Mouse (Mus musculus) gastrocnemius, adult 2 months (tissue): ENCODE results near the gene Olfr1174-ps. TPM values are rescaled to one million over a fixed set of nuclear protein-coding genes. Genes with fewer than 3 reads are reported as not detected.
A peak's percentile ranks its signal among the peaks of the same experiment; 100 is the strongest.

ENCODE experiments used
- DNase-seq: peaks from one replicate; pipeline ENCODE4 v3.0.0; 2022
- H3K27ac ChIP-seq: fragments of 200-600 bp; 2 replicates; pipeline ENCODE4 v1.8.1; 2022; ENCODE audit warnings: mild to moderate bottlenecking
- H3K4me3 ChIP-seq: fragments of 200-600 bp; 2 replicates; pipeline ENCODE4 v1.8.1; 2022; ENCODE audit warnings: mild to moderate bottlenecking, moderate library complexity
- CTCF ChIP-seq: fragments of 200-600 bp; IDR thresholded peaks from 2 replicates; pipeline ENCODE4 v1.8.1; 2022; ENCODE audit warnings: antibody characterized with exemption, mild to moderate bottlenecking, moderate library complexity
- intact Hi-C: fragments of 180-260 bp; cut with DNase I; formaldehyde crosslinking; loops from one replicate; pipeline ENCODE4 v1.15.1; 2025
- long read RNA-seq, 2 experiments: library from polyadenylated mRNA; stranded (forward); transcript quantifications; one replicate each; pipeline ENCODE4 v2.0.0; 2021
- total RNA-seq, 2 experiments: library from RNA; stranded (reverse); gene quantifications; 2 replicates each; pipeline ENCODE4 v1.2.3; 2021

Olfr1174-ps gene
- total RNA-seq: not detected
- long read RNA-seq, experiment 1: 0 reads
- long read RNA-seq, experiment 2: 0 reads

DNA sequence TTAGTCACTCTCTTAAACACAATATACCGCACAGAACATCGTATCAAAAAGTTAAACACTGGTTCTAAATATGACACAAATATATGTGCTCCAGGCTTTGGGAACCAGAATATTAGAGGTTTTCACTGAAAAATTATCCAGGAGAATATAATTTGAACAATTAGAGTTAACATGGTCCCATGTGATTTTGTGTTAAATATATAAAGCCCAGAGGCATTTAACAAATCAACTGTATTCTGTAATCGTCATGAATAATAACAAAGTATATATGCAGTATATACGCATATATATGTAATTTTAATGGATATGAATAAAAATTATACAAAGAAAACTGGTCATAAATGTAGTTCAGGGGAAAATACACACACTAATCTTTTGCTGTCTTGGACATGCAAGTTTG, at the start of gene Olfr1174-ps:
Gene Olfr1174-ps (minus strand): TSS at position 101 of the 400 bp plus-strand sequence.
- intact Hi-C loops: no loop called here

DNA sequence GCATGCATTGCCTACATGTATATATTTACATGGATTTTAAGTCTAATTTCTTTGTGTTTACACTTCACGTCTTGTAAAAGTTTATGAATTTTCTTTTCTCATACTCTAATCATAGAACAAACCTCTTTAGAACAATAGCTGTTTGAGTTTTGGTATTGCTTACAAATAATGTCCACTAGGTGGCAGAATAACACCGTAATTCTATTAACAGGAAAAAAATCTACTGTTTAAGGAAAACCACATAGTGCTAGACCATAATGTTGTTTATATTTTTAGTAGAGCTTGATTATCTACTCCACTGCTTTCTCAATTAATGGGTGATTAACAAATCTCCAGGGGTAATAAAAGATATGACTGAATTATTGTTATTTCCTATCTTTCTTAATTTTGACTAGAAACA, 41.4 kb upstream of the Olfr1174-ps start:
- intact Hi-C loops: no loop called here
- TF ChIP-seq CTCF: peak; percentile 61
- Histone ChIP-seq H3K4me3 (no peak overlapping the region), H3K27ac (no peak overlapping the region)
- DNase-seq: no peak

More for the DNA sequence above, at the start of gene Olfr1174-ps:
- no peak within 1 kb of the TSS for H3K27ac ChIP-seq
- no peak for DNase-seq
- no peak within 1 kb of the TSS for H3K4me3 ChIP-seq
- TF ChIP-seq CTCF: no peak

DNA sequence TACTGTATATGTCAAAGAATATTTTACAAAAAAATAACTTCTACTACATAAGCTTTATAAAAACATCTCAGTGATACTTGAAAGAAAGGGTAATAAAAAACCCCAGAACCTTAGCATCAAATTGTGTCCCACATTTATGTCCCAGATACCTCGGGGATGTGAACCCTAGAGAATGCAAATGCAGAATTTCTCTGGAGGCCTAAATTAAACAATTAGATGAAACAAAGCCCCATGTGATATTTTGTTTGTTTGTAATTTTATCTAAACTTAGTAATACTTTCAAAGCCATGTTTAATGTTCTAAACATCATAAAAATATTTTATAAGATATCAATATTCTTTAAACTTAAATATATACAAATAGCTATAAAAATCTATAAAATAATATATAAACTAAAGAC, 31.5 kb upstream of the Olfr1174-ps start, which contains the start of gene Olfr1177-ps:
Gene Olfr1177-ps (minus strand): TSS at position 101 of the 400 bp plus-strand sequence.
- H3K27ac ChIP-seq: no peak within 1 kb of the TSS
- no peak for TF ChIP-seq CTCF
- no peak for DNase-seq
- intact Hi-C loops: no loop called here
- H3K4me3 ChIP-seq: no peak within 1 kb of the TSS

DNA sequence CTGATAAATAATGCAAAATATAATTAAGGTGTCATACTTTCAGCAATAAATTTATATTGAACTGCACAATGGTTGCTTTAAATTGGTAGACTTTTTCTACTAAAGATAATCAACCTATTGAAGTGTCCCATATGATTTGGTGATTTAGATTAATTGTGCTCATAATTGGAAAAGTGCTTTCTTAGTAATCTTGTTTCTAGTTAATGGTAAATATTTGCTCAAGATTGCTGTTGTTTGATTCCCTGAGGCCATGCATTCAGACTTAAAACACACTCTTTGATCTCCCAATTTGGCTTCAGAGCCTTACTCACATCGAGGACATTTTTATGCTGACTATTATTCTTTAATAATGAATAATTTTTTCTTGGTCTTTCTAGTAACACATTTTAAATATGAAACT, 21.5 kb upstream of the Olfr1174-ps start, which contains the start of gene Olfr1176:
Gene Olfr1176 (plus strand): TSS at position 301 of the 400 bp plus-strand sequence.
- no peak for DNase-seq
- no peak within 1 kb of the TSS for H3K4me3 ChIP-seq
- intact Hi-C loops: no loop called here
- no peak for TF ChIP-seq CTCF
- H3K27ac ChIP-seq: no peak within 1 kb of the TSS

DNA sequence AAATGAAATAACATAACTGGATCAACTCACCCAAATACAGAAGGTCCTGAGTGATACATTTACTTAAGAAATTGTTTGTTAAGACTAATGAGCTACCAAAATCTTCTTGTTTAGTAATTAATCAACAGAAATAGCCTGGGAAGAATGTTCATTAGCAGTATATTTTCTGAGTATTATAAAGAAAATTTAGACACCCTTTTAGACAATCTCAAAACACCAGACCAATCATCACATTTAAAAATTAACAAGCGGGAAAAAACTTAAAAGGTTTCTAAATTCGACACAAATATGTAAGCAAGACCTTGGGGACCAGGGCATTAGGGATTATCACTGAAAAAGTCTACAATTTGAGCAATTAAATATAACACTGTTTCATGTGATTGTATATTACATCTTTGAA, 12.2 kb upstream of the Olfr1174-ps start, which contains the start of gene Olfr1175-ps:
Gene Olfr1175-ps (minus strand): TSS at position 101 of the 400 bp plus-strand sequence.
- intact Hi-C loops: no loop called here
- no peak for DNase-seq
- TF ChIP-seq CTCF: no peak
- Histone ChIP-seq H3K4me3 (no peak within 1 kb of the TSS), H3K27ac (no peak within 1 kb of the TSS)

DNA sequence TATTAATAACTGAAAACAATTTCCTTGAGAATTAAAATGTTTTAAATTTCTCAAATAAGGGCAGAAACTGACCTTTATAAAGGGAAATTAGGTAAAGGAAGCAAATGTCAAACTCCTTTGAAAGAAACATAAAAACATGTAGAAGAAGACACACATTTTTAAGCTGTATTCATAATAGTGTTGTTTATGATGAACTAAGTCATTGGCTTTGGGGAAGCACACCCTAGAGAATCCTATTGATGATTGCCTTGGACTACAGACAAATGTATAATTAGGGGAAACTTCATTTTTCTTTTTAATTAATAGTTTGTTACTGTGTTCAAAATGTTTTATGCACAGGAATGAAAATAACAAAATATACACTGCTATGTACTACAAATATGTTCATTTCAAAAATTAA, 35.2 kb downstream of the Olfr1174-ps start, which contains the start of gene Olfr1173:
Gene Olfr1173 (minus strand): TSS at position 101 of the 400 bp plus-strand sequence.
- no peak for TF ChIP-seq CTCF
- no peak within 1 kb of the TSS for H3K27ac ChIP-seq
- intact Hi-C loops: no loop called here
- H3K4me3 ChIP-seq: no peak within 1 kb of the TSS
- DNase-seq: no peak

Other genes starting within 250 kb of the Olfr1174-ps start
- not detected for gene Olfr1163, start 243.3 kb downstream of the Olfr1174-ps start, total RNA-seq
- gene Olfr1164, start 221.2 kb downstream of the Olfr1174-ps start, total RNA-seq: not detected
- not detected for gene Olfr1166, start 186.9 kb downstream of the Olfr1174-ps start, total RNA-seq
- gene Olfr1167, start 159.9 kb downstream of the Olfr1174-ps start, total RNA-seq: not detected
- not detected for gene Olfr1168, start 133.3 kb downstream of the Olfr1174-ps start, total RNA-seq
- gene Olfr1170, start 86.8 kb downstream of the Olfr1174-ps start, total RNA-seq: not detected
- not detected for gene Olfr1173, start 35.3 kb downstream of the Olfr1174-ps start, total RNA-seq
- gene Olfr1175-ps, start 12.1 kb upstream of the Olfr1174-ps start, total RNA-seq: not detected
- not detected for gene Olfr1176, start 21.6 kb upstream of the Olfr1174-ps start, total RNA-seq
- not detected for gene Olfr1177-ps, start 31.4 kb upstream of the Olfr1174-ps start, total RNA-seq
- gene Olfr1178, start 71.9 kb upstream of the Olfr1174-ps start, total RNA-seq: not detected
- gene Olfr1179, start 91.3 kb upstream of the Olfr1174-ps start, total RNA-seq: not detected
- not detected for gene Olfr1180, start 104.0 kb upstream of the Olfr1174-ps start, total RNA-seq
- not detected for gene Olfr1181, start 111.0 kb upstream of the Olfr1174-ps start, total RNA-seq
- not detected for gene Gm13757, start 134.0 kb upstream of the Olfr1174-ps start, total RNA-seq
- not detected for gene Olfr1183, start 139.7 kb upstream of the Olfr1174-ps start, total RNA-seq
- not detected for gene Olfr1184, start 168.5 kb upstream of the Olfr1174-ps start, total RNA-seq
- not detected for gene Olfr1185-ps1, start 178.2 kb upstream of the Olfr1174-ps start, total RNA-seq
- gene Olfr1186, start 203.4 kb upstream of the Olfr1174-ps start, total RNA-seq: not detected
- not detected for gene Olfr1188, start 241.8 kb upstream of the Olfr1174-ps start, total RNA-seq